Mouse (Mus musculus): Measurements from ENCODE around the gene Hs2st1. TPM values are rescaled to one million over a fixed set of nuclear protein-coding genes. Genes with fewer than 3 reads are reported as not detected.
A peak's percentile ranks its signal among the peaks of the same experiment; 100 is the strongest.

Hs2st1 gene
- total RNA-seq, 2 experiments from 2014 or later = 47.2 to 50.7 TPM

- no peak for TF ChIP-seq CTCF (IDR thresholded peaks at IDR 0.05)
- no peak for DNase-seq (ENCODE audit: extremely low spot score in 1 of 2, low spot score in 2 of 2)
- no peak overlapping the region for H3K4me3 ChIP-seq
- H3K27ac ChIP-seq = no peak overlapping the region
- intact Hi-C loops (cut with DNase I) = no loop called here
Observed at GRCm38 (mm10) chr3:144412538-144413272, 157.3 kb downstream of the Hs2st1 start.

- TF ChIP-seq CTCF (IDR thresholded peaks at IDR 0.05) = no peak
- no peak overlapping the region for H3K4me3 ChIP-seq
- no peak overlapping the region for H3K27ac ChIP-seq
- DNase-seq (ENCODE audit: extremely low spot score in 1 of 2, low spot score in 2 of 2) = no peak
- intact Hi-C loops (cut with DNase I) = no loop called here
Observed at GRCm38 (mm10) chr3:144411650-144412278, 158.2 kb downstream of the Hs2st1 start.

- peak overlapping the region; percentile 66; the same call in 1 of the 2 replicates for H3K27ac ChIP-seq
- DNase-seq (ENCODE audit: extremely low spot score in 1 of 2, low spot score in 2 of 2) = no peak
- intact Hi-C loops (cut with DNase I) = no loop called here
- no peak for TF ChIP-seq CTCF (IDR thresholded peaks at IDR 0.05)
- no peak overlapping the region for H3K4me3 ChIP-seq
Observed at GRCm38 (mm10) chr3:144411051-144411542, 158.9 kb downstream of the Hs2st1 start.

GRCm38 (mm10) chr3:144408953-144409352, 161.0 kb downstream of the Hs2st1 start:
- H3K27ac ChIP-seq = no peak overlapping the region
- H3K4me3 ChIP-seq = no peak overlapping the region
- TF ChIP-seq CTCF (IDR thresholded peaks at IDR 0.05) = no peak
- intact Hi-C loops (cut with DNase I) = no loop called here
- DNase-seq (ENCODE audit: extremely low spot score in 1 of 2, low spot score in 2 of 2) = no peak

- Histone ChIP-seq H3K27ac (no peak overlapping the region), H3K4me3 (no peak overlapping the region)
- TF ChIP-seq CTCF (IDR thresholded peaks at IDR 0.05) = no peak
- no peak for DNase-seq (ENCODE audit: extremely low spot score in 1 of 2, low spot score in 2 of 2)
- intact Hi-C loops (cut with DNase I) = no loop called here
Observed at GRCm38 (mm10) chr3:144405331-144405730, 164.7 kb downstream of the Hs2st1 start.

- Histone ChIP-seq H3K27ac (no peak overlapping the region), H3K4me3 (no peak overlapping the region)
- no peak for DNase-seq (ENCODE audit: extremely low spot score in 1 of 2, low spot score in 2 of 2)
- TF ChIP-seq CTCF (IDR thresholded peaks at IDR 0.05) = no peak
- intact Hi-C loops (cut with DNase I) = no loop called here
Observed at GRCm38 (mm10) chr3:144401292-144401691, 168.7 kb downstream of the Hs2st1 start.

- Histone ChIP-seq H3K27ac (no peak overlapping the region), H3K4me3 (no peak overlapping the region)
- TF ChIP-seq CTCF (IDR thresholded peaks at IDR 0.05) = no peak
- intact Hi-C loops (cut with DNase I) = no loop called here
- no peak for DNase-seq (ENCODE audit: extremely low spot score in 1 of 2, low spot score in 2 of 2)
Observed at GRCm38 (mm10) chr3:144400870-144401269, 169.1 kb downstream of the Hs2st1 start.

GRCm38 (mm10) chr3:144400374-144400773, 169.6 kb downstream of the Hs2st1 start:
- no peak overlapping the region for H3K27ac ChIP-seq
- TF ChIP-seq CTCF (IDR thresholded peaks at IDR 0.05) = no peak
- intact Hi-C loops (cut with DNase I) = no loop called here
- H3K4me3 ChIP-seq = no peak overlapping the region
- DNase-seq (ENCODE audit: extremely low spot score in 1 of 2, low spot score in 2 of 2) = no peak

GRCm38 (mm10) chr3:144399358-144400096, 170.5 kb downstream of the Hs2st1 start:
- Histone ChIP-seq H3K27ac (no peak overlapping the region; the same call in 1 of the 2 replicates), H3K4me3 (peak overlapping the region; percentile 35)
- intact Hi-C loops (cut with DNase I) = loop anchor here (5.0 to 10.0 kb wide), 3 partner anchors 127 to 895 kb away; no protein-coding TSS in a partner anchor
- TF ChIP-seq CTCF (IDR thresholded peaks at IDR 0.05) = peak; percentile 86
- DNase-seq (ENCODE audit: extremely low spot score in 1 of 2, low spot score in 2 of 2) = peak; percentile 84 to 91

- DNase-seq (ENCODE audit: extremely low spot score in 1 of 2, low spot score in 2 of 2) = no peak
- intact Hi-C loops (cut with DNase I) = loop anchor here (5.0 to 10.0 kb wide), 3 partner anchors 126 to 893 kb away; no protein-coding TSS in a partner anchor
- no peak overlapping the region for H3K27ac ChIP-seq
- H3K4me3 ChIP-seq = no peak overlapping the region
- TF ChIP-seq CTCF (IDR thresholded peaks at IDR 0.05) = peak; percentile 50
Observed at GRCm38 (mm10) chr3:144398166-144398565, 171.8 kb downstream of the Hs2st1 start.

- Histone ChIP-seq H3K27ac (no peak overlapping the region), H3K4me3 (no peak overlapping the region)
- no peak for TF ChIP-seq CTCF (IDR thresholded peaks at IDR 0.05)
- DNase-seq (ENCODE audit: extremely low spot score in 1 of 2, low spot score in 2 of 2) = no peak
- intact Hi-C loops (cut with DNase I) = loop anchor here (5.0 to 10.0 kb wide), 3 partner anchors 124 to 892 kb away; no protein-coding TSS in a partner anchor
Observed at GRCm38 (mm10) chr3:144396478-144396877, 173.5 kb downstream of the Hs2st1 start.

Data from left cerebral cortex, adult 2 months (tissue).